Mouse (Mus musculus): ENCODE measurements at regions not wholly inside any gene's neighbourhood (a gene's known extent, or its start where the extent isn't known, plus 50 kb on each side); places are given as distances from the start of the nearest gene placed in this dataset.

GRCm38 (mm10) chr1:90288892-90289731 lies 85.3 kb downstream of the Ackr3 start:
- no peak for DNase-seq (ENCODE audit: low read depth, low spot score)

GRCm38 (mm10) chr1:90289732-90290215 lies 86.0 kb downstream of the Ackr3 start:
- no peak for DNase-seq (ENCODE audit: low read depth, low spot score)

DNA sequence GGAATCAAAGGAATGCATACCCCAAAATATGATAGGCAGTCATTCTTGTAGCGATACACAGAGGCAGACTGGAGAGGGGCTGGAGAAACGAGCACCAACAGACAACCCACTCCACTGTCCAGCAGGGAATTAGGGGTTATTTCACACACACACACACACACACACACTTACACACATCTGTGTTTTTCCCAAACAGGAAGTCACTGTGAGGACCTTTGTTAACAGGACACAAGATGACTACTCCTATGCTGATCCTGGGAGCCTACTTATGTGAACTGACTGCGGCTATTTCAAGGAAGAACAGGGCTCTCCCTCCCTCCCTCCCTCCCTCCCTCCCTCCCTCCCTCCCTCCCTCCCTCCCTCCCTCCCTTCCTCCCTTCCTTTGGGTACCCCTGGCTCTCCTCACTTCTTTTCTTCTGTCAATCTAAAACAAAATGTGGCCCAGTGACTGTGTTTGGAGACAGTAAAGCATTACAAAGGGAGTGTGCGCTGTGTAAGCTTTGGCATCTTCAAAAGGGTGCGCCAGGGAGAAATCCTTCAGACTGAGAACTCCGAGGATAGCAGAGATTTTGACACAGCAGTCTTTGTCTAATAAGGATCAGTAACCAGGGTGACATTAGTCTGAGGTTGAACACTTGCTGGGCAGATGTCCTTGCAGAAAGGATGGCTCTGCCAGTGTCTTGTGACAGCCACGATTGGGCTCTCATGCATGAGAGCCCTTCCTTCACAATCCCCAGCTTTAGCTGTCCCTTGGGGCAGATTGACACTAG lies 86.8 kb downstream of the Ackr3 start:
- no peak for DNase-seq (ENCODE audit: low read depth, low spot score)

GRCm38 (mm10) chr1:90291256-90291655 lies 87.5 kb downstream of the Ackr3 start:
- no peak for DNase-seq (ENCODE audit: low read depth, low spot score)

DNA sequence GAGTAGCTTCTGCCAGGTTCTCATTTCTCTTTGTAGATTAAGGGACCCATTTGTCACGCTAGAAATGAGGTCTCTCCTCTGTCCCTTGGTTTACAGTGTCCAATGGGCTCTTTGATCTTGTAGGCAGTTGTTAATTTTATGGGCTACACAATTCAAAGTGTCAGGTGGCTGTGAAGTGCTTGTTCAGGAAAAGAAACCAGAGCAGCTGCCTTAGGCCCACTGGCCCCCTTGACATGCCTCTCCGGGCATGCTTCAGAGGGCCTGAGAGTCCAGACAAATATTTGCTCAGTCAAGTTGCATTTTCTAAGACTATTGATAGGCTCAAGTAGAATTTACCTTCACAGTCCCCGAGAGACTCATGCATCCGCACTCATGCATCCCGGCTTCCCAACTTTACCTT lies 94.0 kb downstream of the Ackr3 start:
- no peak for DNase-seq (ENCODE audit: low read depth, low spot score)

DNA sequence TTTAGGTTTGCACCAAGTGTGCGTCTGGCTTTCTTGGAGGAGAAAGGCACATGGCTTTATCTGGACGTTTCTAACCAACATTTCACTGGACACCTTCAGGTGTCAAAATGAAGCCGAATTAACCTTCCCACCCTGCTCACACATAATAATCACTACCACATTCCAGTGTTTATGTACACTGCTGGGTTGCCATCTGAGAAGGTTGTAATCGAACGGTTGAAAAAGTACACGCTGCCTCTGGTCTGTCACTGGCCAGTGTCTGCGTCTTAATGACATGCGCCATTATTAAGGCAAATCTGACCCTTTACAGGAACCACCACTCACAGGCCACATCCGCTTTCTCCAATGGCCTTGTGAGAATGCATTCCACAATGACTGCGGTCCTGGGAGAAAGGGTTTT lies 96.4 kb downstream of the Ackr3 start:
- DNase-seq (ENCODE audit: low read depth, low spot score), result no peak

DNA sequence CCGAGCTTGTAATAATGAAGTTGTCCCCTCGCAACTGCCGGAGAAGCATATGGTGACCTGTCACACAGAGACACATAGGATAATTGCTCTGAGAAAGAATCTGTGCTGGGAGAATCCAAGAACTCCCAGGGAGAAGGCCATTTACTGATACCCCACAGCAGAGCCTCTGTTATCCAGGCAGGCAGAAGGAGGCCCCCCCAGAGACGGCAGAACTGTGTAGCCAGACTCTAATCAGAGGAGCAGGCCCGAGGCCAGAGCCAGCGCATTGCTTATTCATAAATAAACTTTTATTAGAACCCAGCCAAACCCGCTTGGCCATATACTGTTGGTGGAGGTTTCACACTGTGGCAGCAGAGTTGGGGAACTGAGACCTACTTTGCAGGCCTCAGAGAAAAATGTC lies 100.6 kb downstream of the Ackr3 start:
- no peak for DNase-seq (ENCODE audit: low read depth, low spot score)

- DNase-seq (ENCODE audit: low read depth, low spot score), result no peak
Observed at GRCm38 (mm10) chr1:90311016-90311415, 107.2 kb downstream of the Ackr3 start.

GRCm38 (mm10) chr1:90311649-90312442 lies 108.1 kb downstream of the Ackr3 start:
- no peak for DNase-seq (ENCODE audit: low read depth, low spot score)

DNA sequence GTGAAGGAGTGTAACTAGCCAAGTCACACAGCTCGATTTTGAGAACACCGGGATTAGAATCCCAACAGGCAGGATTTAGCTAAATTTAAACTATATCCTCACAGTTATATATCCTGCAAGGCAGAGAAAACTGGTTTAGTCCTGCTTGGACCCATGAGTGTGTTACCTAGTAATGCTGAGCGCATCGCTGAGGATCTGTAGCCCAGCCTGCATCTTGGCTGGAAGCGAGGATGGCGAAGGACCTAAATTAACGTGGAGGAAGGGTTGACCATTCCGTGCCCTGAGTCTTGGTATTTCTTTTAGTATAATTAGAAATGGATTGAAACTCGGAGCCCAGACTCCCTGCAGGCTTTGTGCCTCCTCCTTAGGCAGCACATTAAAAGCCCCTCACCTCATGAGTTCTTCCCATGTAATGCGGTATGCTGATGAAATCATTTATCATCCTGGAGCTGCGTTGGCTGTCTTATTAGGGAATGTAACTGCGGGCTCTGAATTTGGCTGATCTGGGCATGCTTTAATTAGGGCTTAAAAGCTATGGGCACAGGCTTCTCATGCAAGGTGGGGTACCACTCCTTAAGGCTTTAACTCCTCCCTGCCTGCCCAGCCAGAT lies 110.1 kb downstream of the Ackr3 start:
- no peak for DNase-seq (ENCODE audit: low read depth, low spot score)

DNA sequence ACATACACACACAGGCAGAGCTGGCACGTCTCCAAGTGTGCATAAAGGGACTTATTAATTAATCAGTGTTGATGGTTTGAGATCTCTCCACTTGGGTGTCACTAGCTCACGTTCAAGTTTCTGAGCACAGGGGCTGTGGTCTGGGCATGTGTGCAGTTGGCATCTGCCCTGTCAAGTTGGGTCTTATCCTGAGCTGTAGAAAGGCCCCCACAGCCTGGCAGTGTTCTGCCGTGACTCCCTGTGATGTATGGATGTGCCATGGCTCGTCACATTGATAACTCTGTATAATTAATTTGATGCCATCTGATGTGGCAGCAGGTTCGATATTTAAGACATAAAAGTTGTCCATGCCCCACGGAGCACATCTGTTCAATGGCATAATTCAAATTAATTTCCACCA lies 114.1 kb downstream of the Ackr3 start:
- DNase-seq (ENCODE audit: low read depth, low spot score), result no peak

DNA sequence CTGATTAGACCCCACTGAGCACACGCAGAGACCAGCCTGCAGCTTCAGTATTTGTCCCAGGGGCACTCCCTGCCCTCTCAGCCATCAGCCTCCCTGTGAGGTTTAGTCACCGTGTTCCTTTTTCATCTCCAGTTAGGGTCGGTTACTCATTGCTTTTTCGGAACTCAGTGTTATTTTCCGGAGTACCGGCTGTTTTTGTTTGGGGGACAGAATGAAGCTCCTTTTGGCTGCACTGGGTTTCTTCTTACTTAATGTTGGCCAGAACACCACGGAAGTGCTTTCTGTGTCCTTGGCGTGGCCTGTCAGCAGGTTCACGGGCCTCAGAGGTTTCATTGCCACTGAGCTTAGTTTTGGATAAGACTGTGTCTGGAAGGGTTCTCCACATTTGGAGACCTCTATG lies 114.7 kb downstream of the Ackr3 start:
- DNase-seq (ENCODE audit: low read depth, low spot score), result no peak

- no peak for DNase-seq (ENCODE audit: low read depth, low spot score)
Observed at GRCm38 (mm10) chr1:90320518-90320917, 116.7 kb downstream of the Ackr3 start.

DNA sequence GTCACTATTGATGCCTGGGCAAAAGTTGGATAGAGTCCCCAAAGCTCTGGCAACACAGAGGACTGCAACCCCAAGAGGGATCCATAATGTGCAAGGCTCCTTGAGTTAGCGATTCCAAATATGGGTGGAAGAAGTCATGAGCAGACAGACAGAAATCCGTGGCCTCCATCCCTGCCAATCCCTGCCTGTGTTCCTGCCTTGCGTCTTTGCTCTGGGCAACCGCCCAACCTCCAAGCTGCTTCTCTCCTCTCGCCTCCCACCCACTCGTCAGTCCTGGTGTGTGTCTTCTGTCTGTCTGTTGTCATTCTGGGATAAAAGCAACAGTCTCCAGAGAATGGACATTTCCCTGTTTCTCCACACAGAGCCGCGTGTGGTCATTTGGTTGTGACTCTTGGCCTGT lies 117.7 kb downstream of the Ackr3 start:
- no peak for DNase-seq (ENCODE audit: low read depth, low spot score)

DNA sequence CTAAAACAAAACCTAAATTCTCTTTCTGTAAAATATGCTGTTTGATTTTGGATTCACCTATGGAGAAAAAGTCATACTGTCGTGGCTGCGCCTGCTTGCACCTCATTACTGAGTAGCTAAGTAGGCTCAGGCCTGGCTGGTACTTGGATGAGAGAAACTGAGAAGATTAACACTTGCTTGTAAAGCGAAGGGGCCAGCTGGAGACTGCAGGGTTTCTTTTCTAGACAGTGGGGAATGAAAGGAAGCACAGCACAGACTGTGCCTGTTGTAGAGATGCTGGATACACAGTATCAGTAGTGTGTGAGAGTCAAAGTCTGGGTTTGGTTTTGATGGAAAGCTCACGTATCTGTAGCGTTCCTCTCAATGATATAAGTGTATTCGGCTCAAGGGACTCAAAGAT lies 123.5 kb downstream of the Ackr3 start:
- DNase-seq (ENCODE audit: low read depth, low spot score), result no peak

DNA sequence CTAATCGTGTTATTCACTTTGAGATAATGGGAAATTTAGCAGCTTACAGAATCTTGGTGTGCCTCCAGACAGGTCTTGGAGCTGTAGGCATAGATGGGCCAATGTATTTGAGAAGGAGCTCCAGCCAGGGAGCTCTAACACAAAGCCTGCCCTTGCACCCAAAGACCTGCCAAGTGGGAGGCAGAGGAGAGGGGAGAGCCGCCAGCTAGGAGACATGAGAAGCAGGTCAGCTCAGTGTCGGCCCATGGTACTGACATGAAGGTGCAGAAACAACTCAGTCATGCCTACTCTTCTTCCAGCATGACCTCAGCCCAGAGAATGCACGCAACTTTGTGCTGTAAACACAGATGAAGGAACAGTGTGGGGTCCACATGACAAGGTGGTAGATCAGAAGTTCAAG lies 128.8 kb downstream of the Ackr3 start:
- no peak for DNase-seq (ENCODE audit: low read depth, low spot score)

- no peak for DNase-seq (ENCODE audit: low read depth, low spot score)
Observed at GRCm38 (mm10) chr1:90333676-90334430, 130.1 kb downstream of the Ackr3 start.

DNA sequence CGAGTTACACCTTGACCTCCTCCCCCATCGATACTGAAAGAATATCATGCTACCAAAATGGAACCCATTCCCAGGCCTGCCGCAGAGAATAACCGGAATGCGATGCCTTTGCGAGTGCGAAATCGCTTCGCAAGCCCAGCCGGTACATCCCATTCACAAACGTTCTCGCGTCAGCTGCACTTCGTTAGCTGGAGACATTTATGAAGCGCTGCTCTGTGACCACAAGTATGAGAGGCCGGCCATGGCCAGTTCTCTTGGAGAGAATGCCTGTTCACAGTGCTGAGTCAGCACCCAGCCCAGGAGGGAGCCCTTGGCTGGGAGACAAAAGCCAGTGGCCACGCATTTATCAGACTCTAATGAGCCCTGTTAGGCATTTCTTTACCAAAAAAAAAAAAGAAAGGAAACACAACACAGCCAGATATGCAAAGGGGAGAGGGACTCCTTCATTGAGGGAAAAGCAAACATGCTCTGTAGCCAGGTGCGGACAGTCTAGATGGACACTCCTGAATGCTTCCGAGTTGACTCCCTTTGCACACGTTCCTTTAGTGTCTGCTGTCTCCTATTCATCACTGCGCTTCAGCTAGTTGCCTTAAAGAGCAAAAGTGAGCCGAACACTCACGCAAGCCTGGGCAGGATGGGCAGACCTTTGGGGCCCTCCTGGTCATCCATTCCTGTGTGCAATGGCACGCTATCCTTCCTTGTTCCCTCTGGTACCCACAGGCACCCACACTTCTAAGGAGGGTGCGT lies 131.4 kb downstream of the Ackr3 start:
- DNase-seq (ENCODE audit: low read depth, low spot score), result no peak

DNA sequence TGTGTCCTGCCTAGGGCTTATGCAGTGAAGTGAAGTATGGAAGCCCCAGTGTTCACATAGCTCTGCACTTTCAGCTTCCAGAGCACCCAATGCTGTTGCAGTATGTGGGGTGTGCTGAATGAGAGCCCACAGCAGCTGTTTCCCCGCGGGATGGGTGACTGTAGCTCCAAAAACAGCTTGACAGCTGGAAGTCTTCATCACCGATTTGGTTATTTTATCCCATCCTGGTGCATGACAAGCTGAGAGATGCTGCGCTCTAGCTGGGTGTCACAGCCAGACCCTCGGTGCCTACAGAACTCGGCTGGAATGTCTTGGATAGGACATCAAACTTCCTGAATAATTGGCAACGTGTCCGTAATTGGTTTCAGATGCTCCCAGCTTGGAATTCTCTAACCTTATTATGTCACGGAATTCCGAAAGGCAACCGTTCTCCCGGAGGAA lies 134.1 kb downstream of the Ackr3 start:
- no peak for DNase-seq (ENCODE audit: low read depth, low spot score)

- DNase-seq (ENCODE audit: low read depth, low spot score), result no peak
Observed at GRCm38 (mm10) chr1:90342346-90342745, 138.6 kb downstream of the Ackr3 start.

All from CD4-positive, CD25-positive, alpha-beta regulatory T cell, adult 2 months (primary cell).